Mouse (Mus musculus): ENCODE measurements at regions not wholly inside any gene's neighbourhood (a gene's known extent, or its start where the extent isn't known, plus 50 kb on each side); places are given as distances from the start of the nearest gene placed in this dataset.

GRCm38 (mm10) chr9:67676906-67677305 is 82.3 kb upstream of the C2cd4b start:
- TF ChIP-seq CTCF (IDR thresholded peaks at IDR 0.05; ENCODE audit: low read depth, low read length) (no peak), POLR2A (IDR thresholded peaks at IDR 0.05; ENCODE audit: extremely low read depth, insufficient read depth, low read length) (no peak)
